ENCODE assay signal across 9 mouse cellular contexts in the genomic region with DNA sequence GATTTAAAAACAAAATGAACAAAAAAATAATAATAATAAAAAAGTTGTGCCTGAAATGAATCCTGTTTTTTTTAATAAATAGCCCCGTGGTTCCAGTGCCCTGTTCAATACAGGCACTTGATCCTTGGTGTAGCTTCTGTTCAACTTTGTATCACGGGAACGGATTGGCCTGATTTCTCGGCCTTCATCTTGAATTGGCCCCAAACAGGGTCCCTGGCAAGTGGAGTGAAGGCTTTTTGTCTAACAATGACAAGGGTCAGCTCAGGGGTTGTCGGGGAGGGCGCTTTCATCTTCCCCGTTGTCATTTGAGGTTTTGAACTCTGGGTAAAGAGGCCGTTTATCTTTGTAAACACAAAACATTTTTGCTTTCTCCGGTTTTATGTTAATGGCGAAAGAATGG. TPM values are rescaled to one million over a fixed set of nuclear protein-coding genes. Genes with fewer than 3 reads are reported as not detected.
DNase-seq lines count a peak whose midpoint lies in the region; ATAC-seq and TF ChIP-seq lines count a peak whose summit lies in the region.
"Had no signal": no experiment of that assay in that cellular context is flagged by ENCODE, and none has a peak within 500 bp of the region (broad histone marks: within the 10 kb centered on the region; RNA-seq: fewer than 3 reads in every experiment).

No protein-coding gene starts in this region.

- TF ChIP-seq CTCF in forebrain, postnatal 0 days (IDR thresholded peaks at IDR 0.05; ENCODE audit: low read depth) = no peak

- peak overlapping the region; percentile 91 for H3K4me3 ChIP-seq in kidney, embryonic 14.5 days (ENCODE audit: low read length)
- H3K4me3 ChIP-seq in forebrain, postnatal 0 days (ENCODE audit: low read depth, low read length) = peak overlapping the region; percentile 78
- H3K4me3 ChIP-seq in liver, embryonic 15.5 days (replicated peaks) = peak overlapping the region; percentile 87
- H3K4me3 ChIP-seq in stomach, embryonic 16.5 days (replicated peaks; ENCODE audit: low read length) = peak overlapping the region; percentile 89

- 0 out of 2 replicates have a peak overlapping the region, but pooled peaks have one; percentile 47 for H3K27ac ChIP-seq in kidney, embryonic 14.5 days (ENCODE audit: low read depth, low read length)
- H3K27ac ChIP-seq in forebrain, postnatal 0 days (ENCODE audit: low read depth, low read length) = peak overlapping the region; percentile 96; the same call in 1 of the 2 replicates
- H3K27ac ChIP-seq in liver, embryonic 15.5 days (replicated peaks) = peak overlapping the region; percentile 83; the same call in 1 of the 2 replicates
- H3K27ac ChIP-seq in stomach, embryonic 16.5 days (ENCODE audit: low read length) = peak overlapping the region; percentile 68

- 3% methylated on average over 10 of the region's 10 CpGs for WGBS in kidney, embryonic 14.5 days
- 1% methylated on average over 10 of the region's 10 CpGs for WGBS in forebrain, postnatal 0 days
- 6% methylated on average over 10 of the region's 10 CpGs for WGBS in liver, embryonic 15.5 days (ENCODE audit: insufficient replicate concordance)
- WGBS in stomach, embryonic 16.5 days = 3% methylated on average over 10 of the region's 10 CpGs

- no peaks in the 10 kb centered on the region for H3K27me3 ChIP-seq in kidney, embryonic 14.5 days (ENCODE audit: control insufficient read depth, insufficient read depth, low read length)
- H3K27me3 ChIP-seq in forebrain, postnatal 0 days (ENCODE audit: insufficient read depth, low read length) = no peaks in the 10 kb centered on the region
- no peaks in the 10 kb centered on the region for H3K27me3 ChIP-seq in liver, embryonic 15.5 days
- H3K27me3 ChIP-seq in stomach, embryonic 16.5 days (ENCODE audit: control insufficient read depth, insufficient read depth, low read length) = no peaks in the 10 kb centered on the region

- H3K4me1 ChIP-seq in kidney, embryonic 14.5 days (ENCODE audit: control insufficient read depth, insufficient read depth, low read length) = 0 out of 2 replicates have a peak, but pooled peaks cover 4% of the 10 kb centered on the region
- H3K4me1 ChIP-seq in forebrain, postnatal 0 days (ENCODE audit: insufficient read depth) = peaks cover 7% of the 10 kb centered on the region; the same call in 1 of the 2 replicates
- peaks cover 8% of the 10 kb centered on the region for H3K4me1 ChIP-seq in liver, embryonic 15.5 days (replicated peaks)
- no peaks in the 10 kb centered on the region for H3K4me1 ChIP-seq in stomach, embryonic 16.5 days (ENCODE audit: control insufficient read depth, insufficient read depth, low read length)

- H3K9ac ChIP-seq in kidney, embryonic 14.5 days (ENCODE audit: low read depth, low read length) = peak overlapping the region; percentile 93; the same call in 1 of the 2 replicates
- H3K9ac ChIP-seq in forebrain, postnatal 0 days = peak overlapping the region; percentile 81
- no peak overlapping the region for H3K9ac ChIP-seq in liver, embryonic 15.5 days
- H3K9ac ChIP-seq in stomach, embryonic 16.5 days (ENCODE audit: low read length) = peak overlapping the region; percentile 63

- no peak for DNase-seq in kidney, adult 18-20 months
- DNase-seq in WW6 (ENCODE audit: low read depth, low spot score) = peak; percentile 14
- DNase-seq in forebrain, postnatal 0 days = no peak
- no peak for DNase-seq in spleen, adult 12 weeks (ENCODE audit: low spot score)
- DNase-seq in cerebellum, postnatal 4 days (ENCODE audit: low spot score in 2 of 2) = no peak

- ATAC-seq in kidney, embryonic 14.5 days (ENCODE audit: low FRiP score, low TSS enrichment) = peak; percentile 47
- ATAC-seq in forebrain, postnatal 0 days = peak; percentile 25
- ATAC-seq in liver, embryonic 15.5 days (ENCODE audit: insufficient read depth) = peak; percentile 26
- peak; percentile 25; the same call in 1 of the 2 replicates for ATAC-seq in stomach, embryonic 16.5 days (ENCODE audit: insufficient read depth, low FRiP score)

- H3K36me3 ChIP-seq in kidney, embryonic 14.5 days (ENCODE audit: control insufficient read depth, insufficient read depth, low read length) = peaks cover 68% of the 10 kb centered on the region
- H3K36me3 ChIP-seq in forebrain, postnatal 0 days (ENCODE audit: insufficient read depth) = peaks cover 53% of the 10 kb centered on the region
- peaks cover 66% of the 10 kb centered on the region for H3K36me3 ChIP-seq in liver, embryonic 15.5 days (replicated peaks)
- peaks cover 23% of the 10 kb centered on the region for H3K36me3 ChIP-seq in stomach, embryonic 16.5 days (ENCODE audit: control insufficient read depth, insufficient read depth, low read length)

- H3K9me3 ChIP-seq in kidney, embryonic 14.5 days (ENCODE audit: control insufficient read depth, low read length) = no peaks in the 10 kb centered on the region
- no peaks in the 10 kb centered on the region for H3K9me3 ChIP-seq in forebrain, postnatal 0 days (ENCODE audit: low read length)
- no peaks in the 10 kb centered on the region for H3K9me3 ChIP-seq in liver, embryonic 15.5 days (replicated peaks)
- no peaks in the 10 kb centered on the region for H3K9me3 ChIP-seq in stomach, embryonic 16.5 days (replicated peaks; ENCODE audit: control insufficient read depth, low read length)

- H3K4me2 ChIP-seq in kidney, embryonic 14.5 days (replicated peaks; ENCODE audit: low read depth, low read length) = peak overlapping the region; percentile 57
- H3K4me2 ChIP-seq in forebrain, postnatal 0 days (ENCODE audit: low read depth) = peak overlapping the region; percentile 67
- H3K4me2 ChIP-seq in liver, embryonic 15.5 days = peak overlapping the region; percentile 69
- peak overlapping the region; percentile 62 for H3K4me2 ChIP-seq in stomach, embryonic 16.5 days (ENCODE audit: low read depth, low read length)

RNA-seq across cellular contexts. Expression of a gene that starts 0.3 kb away (rescaled TPM):
- polyA plus RNA-seq in kidney, embryonic 14.5 days (2014; fragmentation: Nextera tagmentation; extraction: Ambion mirVana) = 124 and 135 TPM in 2 replicates
- total RNA-seq in forebrain, postnatal 0 days (2014; rRNA removed) = 71.8 and 78.2 TPM in 2 replicates
- polyA plus RNA-seq in forebrain, postnatal 0 days (2015; fragmentation: Nextera tagmentation; extraction: Ambion mirVana) = 74.2 and 81.9 TPM in 2 replicates
- polyA plus RNA-seq in liver, embryonic 15.5 days (2015; fragmentation: Nextera tagmentation; extraction: Ambion mirVana) = 32.7 and 37.1 TPM in 2 replicates
- 86.3 and 86.9 TPM in 2 replicates for polyA plus RNA-seq in stomach, embryonic 16.5 days (2015; fragmentation: Nextera tagmentation; extraction: Ambion mirVana)

RNA-seq across cellular contexts. Expression of a gene that starts 16.1 kb away (rescaled TPM):
- not detected in 2 replicates for polyA plus RNA-seq in kidney, embryonic 14.5 days (2014; fragmentation: Nextera tagmentation; extraction: Ambion mirVana)
- not detected in 2 replicates for total RNA-seq in forebrain, postnatal 0 days (2014; rRNA removed)
- not detected in 2 replicates for polyA plus RNA-seq in forebrain, postnatal 0 days (2015; fragmentation: Nextera tagmentation; extraction: Ambion mirVana)
- polyA plus RNA-seq in liver, embryonic 15.5 days (2015; fragmentation: Nextera tagmentation; extraction: Ambion mirVana) = 0.77 and 0.94 TPM in 2 replicates
- polyA plus RNA-seq in stomach, embryonic 16.5 days (2015; fragmentation: Nextera tagmentation; extraction: Ambion mirVana) = 0.27 and 8.9 TPM in 2 replicates
- total RNA-seq: layer of hippocampus, postnatal 10 days had no signal

RNA-seq across cellular contexts. Expression of a gene that starts 37.5 kb away (rescaled TPM):
- polyA plus RNA-seq in kidney, embryonic 14.5 days (2014; fragmentation: Nextera tagmentation; extraction: Ambion mirVana) = 316 and 496 TPM in 2 replicates
- total RNA-seq in forebrain, postnatal 0 days (2014; rRNA removed) = 330 and 341 TPM in 2 replicates
- 269 and 315 TPM in 2 replicates for polyA plus RNA-seq in forebrain, postnatal 0 days (2015; fragmentation: Nextera tagmentation; extraction: Ambion mirVana)
- polyA plus RNA-seq in liver, embryonic 15.5 days (2015; fragmentation: Nextera tagmentation; extraction: Ambion mirVana) = 104 TPM in 2 replicates
- 312 and 315 TPM in 2 replicates for polyA plus RNA-seq in stomach, embryonic 16.5 days (2015; fragmentation: Nextera tagmentation; extraction: Ambion mirVana)

RNA-seq across cellular contexts. Expression of a gene that starts 44.7 kb away (rescaled TPM):
- 2.2 and 3.6 TPM in 2 replicates for polyA plus RNA-seq in kidney, embryonic 14.5 days (2014; fragmentation: Nextera tagmentation; extraction: Ambion mirVana)
- 1.4 and 1.5 TPM in 2 replicates for total RNA-seq in forebrain, postnatal 0 days (2014; rRNA removed)
- 0.58 TPM in 2 replicates for polyA plus RNA-seq in forebrain, postnatal 0 days (2015; fragmentation: Nextera tagmentation; extraction: Ambion mirVana)
- 7.8 and 8.9 TPM in 2 replicates for polyA plus RNA-seq in liver, embryonic 15.5 days (2015; fragmentation: Nextera tagmentation; extraction: Ambion mirVana)
- 9.9 and 11.0 TPM in 2 replicates for polyA plus RNA-seq in stomach, embryonic 16.5 days (2015; fragmentation: Nextera tagmentation; extraction: Ambion mirVana)
